Mouse (Mus musculus) small intestine, adult 2 months (tissue): ENCODE measurements at regions not wholly inside any gene's neighbourhood (a gene's known extent, or its start where the extent isn't known, plus 50 kb on each side); places are given as distances from the start of the nearest gene placed in this dataset.

ENCODE experiments used
- H3K27ac ChIP-seq: fragments of 200-500 bp; 2 replicates; pipeline ENCODE4 v1.5.1; 2012; ENCODE audit warnings: low read depth, low read length, control low read depth, inconsistent platforms; ENCODE audit not compliant: insufficient read depth
- H3K27me3 ChIP-seq: fragments of 200-500 bp; 2 replicates; pipeline ENCODE4 v1.6.1; 2012; ENCODE audit warnings: mild to moderate bottlenecking, moderate library complexity, low read length, inconsistent platforms; ENCODE audit not compliant: control insufficient read depth, insufficient read depth
- H3K36me3 ChIP-seq: fragments of 200-500 bp; 2 replicates; pipeline ENCODE4 v1.6.1; 2012; ENCODE audit warnings: mild to moderate bottlenecking, low read length, control low read depth, inconsistent platforms; ENCODE audit not compliant: control insufficient read depth, insufficient read depth
- H3K4me1 ChIP-seq: fragments of 200-500 bp; 2 replicates; pipeline ENCODE4 v1.6.1; 2012; ENCODE audit warnings: low read length, inconsistent platforms, mixed read lengths; ENCODE audit not compliant: control insufficient read depth, insufficient read depth, insufficient read length
- H3K4me3 ChIP-seq: fragments of 200-500 bp; 2 replicates; pipeline ENCODE4 v1.5.1; 2012; ENCODE audit warnings: low read depth, mild to moderate bottlenecking, control low read depth, inconsistent platforms, low read length, moderate library complexity
- CTCF ChIP-seq: fragments of 200-500 bp; IDR thresholded peaks from 2 replicates; pipeline ENCODE4 v1.5.1; 2012; ENCODE audit warnings: low read depth, mild to moderate bottlenecking, control low read depth, inconsistent platforms, low read length, moderate library complexity, mixed read lengths; ENCODE audit not compliant: insufficient replicate concordance, insufficient read length; ENCODE audit errors: extremely low read depth
- POLR2A ChIP-seq: fragments of 200-500 bp; IDR thresholded peaks from 2 replicates; pipeline ENCODE4 v1.6.1; 2012; ENCODE audit warnings: low read depth, mild to moderate bottlenecking, control low read depth, inconsistent platforms, low read length, moderate library complexity
- WGBS: fragments of 180-500 bp; shearing (Covaris S2); methylation state at CpG from one replicate; pipeline ENCODE4 v1.1.7; 2018; 5-methylcytosine and 5-hydroxymethylcytosine counted together

GRCm38 (mm10) chr2:74124252-74124651, 213.1 kb upstream of the Atp5g3 start:
- H3K4me1 ChIP-seq, result no peaks in the 10 kb centered on the region
- WGBS, result 54% methylated on average over 2 of the region's 2 CpGs
- no peak for TF ChIP-seq POLR2A
- TF ChIP-seq CTCF, result no peak

GRCm38 (mm10) chr2:74123360-74124074, 212.4 kb upstream of the Atp5g3 start:
- 67% methylated on average over 6 of the region's 6 CpGs for WGBS
- Histone ChIP-seq H3K27me3 (no peaks in the 10 kb centered on the region; the same call in none of the 2 replicates), H3K36me3 (no peaks in the 10 kb centered on the region), H3K27ac (no peak overlapping the region), H3K4me3 (no peak overlapping the region), H3K4me1 (no peaks in the 10 kb centered on the region)
- TF ChIP-seq POLR2A (no peak), CTCF (no peak)

More at GRCm38 (mm10) chr2:74124252-74124651, 213.1 kb upstream of the Atp5g3 start:
- Histone ChIP-seq H3K4me3 (no peak overlapping the region), H3K27ac (no peak overlapping the region), H3K36me3 (no peaks in the 10 kb centered on the region), H3K27me3 (peaks cover 5% of the 10 kb centered on the region)

- no peaks in the 10 kb centered on the region for H3K4me1 ChIP-seq
- no peaks in the 10 kb centered on the region for H3K36me3 ChIP-seq
- H3K27ac ChIP-seq, result no peak overlapping the region
- TF ChIP-seq CTCF (no peak), POLR2A (no peak)
- H3K4me3 ChIP-seq, result no peak overlapping the region
- no peaks in the 10 kb centered on the region; the same call in 1 of the 2 replicates for H3K27me3 ChIP-seq
- WGBS, result 69% methylated on average over 2 of the region's 2 CpGs
Observed at GRCm38 (mm10) chr2:74122937-74123336, 211.8 kb upstream of the Atp5g3 start.

- Histone ChIP-seq H3K27ac (no peak overlapping the region), H3K36me3 (no peaks in the 10 kb centered on the region), H3K4me1 (no peaks in the 10 kb centered on the region), H3K4me3 (no peak overlapping the region), H3K27me3 (no peaks in the 10 kb centered on the region; the same call in 1 of the 2 replicates)
- WGBS, result 53% methylated on average over 10 of the region's 10 CpGs
- no peak for TF ChIP-seq CTCF
- no peak for TF ChIP-seq POLR2A
Observed at GRCm38 (mm10) chr2:74120051-74120450, 208.9 kb upstream of the Atp5g3 start.

- TF ChIP-seq POLR2A, result no peak
- no peak for TF ChIP-seq CTCF
- no peak overlapping the region for H3K27ac ChIP-seq
- WGBS, result 55% methylated on average over 17 of the region's 17 CpGs
- no peaks in the 10 kb centered on the region for H3K36me3 ChIP-seq
- no peaks in the 10 kb centered on the region for H3K4me1 ChIP-seq
- no peaks in the 10 kb centered on the region; the same call in 1 of the 2 replicates for H3K27me3 ChIP-seq
- no peak overlapping the region for H3K4me3 ChIP-seq
Observed at GRCm38 (mm10) chr2:74119167-74119937, 208.2 kb upstream of the Atp5g3 start.

- 81% methylated on average over 4 of the region's 4 CpGs for WGBS
- Histone ChIP-seq H3K4me3 (no peak overlapping the region), H3K4me1 (no peaks in the 10 kb centered on the region), H3K27ac (no peak overlapping the region), H3K36me3 (no peaks in the 10 kb centered on the region), H3K27me3 (no peaks in the 10 kb centered on the region)
- TF ChIP-seq POLR2A, result no peak
Observed at GRCm38 (mm10) chr2:74106472-74106871, 195.3 kb upstream of the Atp5g3 start.

GRCm38 (mm10) chr2:74099671-74100372, 188.7 kb upstream of the Atp5g3 start:
- 74% methylated on average over 9 of the region's 9 CpGs for WGBS
- no peak overlapping the region for H3K4me3 ChIP-seq

More at GRCm38 (mm10) chr2:74099671-74100372, 188.7 kb upstream of the Atp5g3 start:
- no peak for TF ChIP-seq CTCF
- no peak for TF ChIP-seq POLR2A
- Histone ChIP-seq H3K4me1 (no peaks in the 10 kb centered on the region), H3K36me3 (no peaks in the 10 kb centered on the region), H3K27ac (no peak overlapping the region), H3K27me3 (no peaks in the 10 kb centered on the region)
